In the genomic region with DNA sequence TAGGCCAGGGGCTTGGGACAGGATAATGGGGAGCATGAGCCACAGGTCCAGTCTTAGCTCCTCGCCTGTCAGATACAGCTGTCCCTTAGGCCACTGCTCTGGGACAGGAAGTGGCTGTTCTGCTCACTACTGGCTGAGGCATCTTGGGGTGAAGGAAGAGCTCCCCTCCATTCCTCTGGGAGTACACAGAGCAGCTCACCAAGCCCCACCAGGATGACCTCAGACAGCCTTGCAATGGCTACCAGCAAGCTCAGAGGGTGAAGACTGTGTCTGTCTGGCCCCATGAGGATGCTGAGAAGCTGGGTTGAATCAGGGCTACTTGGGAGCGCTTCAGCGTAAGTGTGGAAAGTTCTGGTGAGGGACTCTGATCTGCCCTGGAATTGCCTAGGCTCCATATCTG, we compare ENCODE assay signal across 19 mouse cellular contexts. TPM values are rescaled to one million over a fixed set of nuclear protein-coding genes. Genes with fewer than 3 reads are reported as not detected.
A peak's percentile ranks its signal among the peaks of the same experiment; 100 is the strongest.
DNase-seq lines count a peak whose midpoint lies in the region; ATAC-seq and TF ChIP-seq lines count a peak whose summit lies in the region.
"Had no signal": no experiment of that assay in that cellular context is flagged by ENCODE, and none has a peak within 500 bp of the region (broad histone marks: within the 10 kb centered on the region; RNA-seq: fewer than 3 reads in every experiment).

No protein-coding gene starts in this region.

- H3K27me3 ChIP-seq in heart, embryonic 12.5 days (replicated peaks), result no peaks in the 10 kb centered on the region
- H3K27me3 ChIP-seq in hindbrain, embryonic 12.5 days, result no peaks in the 10 kb centered on the region
- H3K27me3 ChIP-seq in hindbrain, postnatal 0 days (ENCODE audit: insufficient read depth, low read length), result no peaks in the 10 kb centered on the region
- no peaks in the 10 kb centered on the region for H3K27me3 ChIP-seq in neural tube, embryonic 13.5 days
- H3K27me3 ChIP-seq: forebrain, embryonic 15.5 days; Patski had no signal

- peaks cover 19% of the 10 kb centered on the region for H3K4me1 ChIP-seq in heart, embryonic 12.5 days (replicated peaks)
- H3K4me1 ChIP-seq in hindbrain, embryonic 12.5 days, result peaks cover 37% of the 10 kb centered on the region
- H3K4me1 ChIP-seq in hindbrain, postnatal 0 days (ENCODE audit: insufficient read depth, low read length), result no peaks in the 10 kb centered on the region
- H3K4me1 ChIP-seq in neural tube, embryonic 13.5 days (replicated peaks), result peaks cover 39% of the 10 kb centered on the region

- H3K4me2 ChIP-seq in heart, embryonic 12.5 days, result no peak overlapping the region
- H3K4me2 ChIP-seq in hindbrain, embryonic 12.5 days (replicated peaks), result no peak overlapping the region
- no peak overlapping the region for H3K4me2 ChIP-seq in hindbrain, postnatal 0 days (ENCODE audit: low read depth, low read length)
- no peak overlapping the region for H3K4me2 ChIP-seq in neural tube, embryonic 13.5 days
- H3K4me2 ChIP-seq: forebrain, embryonic 15.5 days had no signal

- peaks cover 40% of the 10 kb centered on the region for H3K36me3 ChIP-seq in heart, embryonic 12.5 days
- peaks cover 57% of the 10 kb centered on the region for H3K36me3 ChIP-seq in hindbrain, embryonic 12.5 days
- H3K36me3 ChIP-seq in hindbrain, postnatal 0 days (ENCODE audit: insufficient read depth, low read length), result peaks cover 5% of the 10 kb centered on the region; the same call in 1 of the 2 replicates
- peaks cover 76% of the 10 kb centered on the region for H3K36me3 ChIP-seq in neural tube, embryonic 13.5 days
- H3K36me3 ChIP-seq: G1E had no signal

- DNase-seq in heart, adult 11 months, result peak; percentile 92
- no peak for DNase-seq in hindbrain, postnatal 0 days (ENCODE audit: low spot score)
- DNase-seq in neural tube, embryonic 10.5 days (ENCODE audit: extremely low spot score, low spot score), result no peak
- DNase-seq: adrenal gland, postnatal 36 days; B cell, adult 2 months; cerebellum, adult 18-20 months; cerebellum, adult 9-10 months; cerebellum, postnatal 14 days; gastrocnemius, postnatal 25 days; heart, adult 2 months had no signal

- no peak overlapping the region for H3K27ac ChIP-seq in heart, embryonic 12.5 days (ENCODE audit: poor library complexity, severe bottlenecking)
- peak overlapping the region; percentile 25 for H3K27ac ChIP-seq in hindbrain, embryonic 12.5 days
- H3K27ac ChIP-seq in hindbrain, postnatal 0 days, result no peak overlapping the region
- H3K27ac ChIP-seq in neural tube, embryonic 13.5 days (replicated peaks), result peak overlapping the region; percentile 49; the same call in 1 of the 2 replicates
- H3K27ac ChIP-seq: forebrain, embryonic 10.5 days; forebrain, embryonic 15.5 days; heart, adult 2 months; heart, embryonic 10.5 days had no signal

- no peak overlapping the region for H3K9ac ChIP-seq in heart, embryonic 12.5 days
- no peak overlapping the region for H3K9ac ChIP-seq in hindbrain, embryonic 12.5 days
- no peak overlapping the region for H3K9ac ChIP-seq in hindbrain, postnatal 0 days (replicated peaks; ENCODE audit: low read length)
- H3K9ac ChIP-seq in neural tube, embryonic 13.5 days, result no peak overlapping the region
- H3K9ac ChIP-seq: forebrain, embryonic 15.5 days had no signal

- TF ChIP-seq CTCF in hindbrain, postnatal 0 days (IDR thresholded peaks at IDR 0.05; ENCODE audit: low read depth), result no peak

- no peak overlapping the region for H3K4me3 ChIP-seq in heart, embryonic 12.5 days
- no peak overlapping the region for H3K4me3 ChIP-seq in hindbrain, embryonic 12.5 days
- no peak overlapping the region for H3K4me3 ChIP-seq in hindbrain, postnatal 0 days (ENCODE audit: low read length)
- H3K4me3 ChIP-seq in neural tube, embryonic 13.5 days, result no peak overlapping the region
- H3K4me3 ChIP-seq: forebrain, embryonic 10.5 days; forebrain, embryonic 15.5 days; heart, adult 2 months; heart, embryonic 10.5 days had no signal

- ATAC-seq in heart, embryonic 12.5 days (ENCODE audit: insufficient number of reproducible peaks, low FRiP score), result no peak
- no peak for ATAC-seq in hindbrain, embryonic 12.5 days (ENCODE audit: low FRiP score)
- no peak for ATAC-seq in hindbrain, postnatal 0 days
- ATAC-seq in neural tube, embryonic 13.5 days (ENCODE audit: low read depth), result no peak
- ATAC-seq: forebrain, embryonic 15.5 days; intestine, postnatal 0 days; Patski had no signal

- WGBS in heart, embryonic 12.5 days, result 89% methylated on average over 3 of the region's 3 CpGs
- 91% methylated on average over 3 of the region's 3 CpGs for WGBS in hindbrain, embryonic 12.5 days
- 91% methylated on average over 3 of the region's 3 CpGs for WGBS in hindbrain, postnatal 0 days
- 87% methylated on average over 3 of the region's 3 CpGs for WGBS in neural tube, embryonic 13.5 days

- no peaks in the 10 kb centered on the region for H3K9me3 ChIP-seq in heart, embryonic 12.5 days (replicated peaks)
- H3K9me3 ChIP-seq in hindbrain, embryonic 12.5 days (replicated peaks), result no peaks in the 10 kb centered on the region
- H3K9me3 ChIP-seq in hindbrain, postnatal 0 days (ENCODE audit: low read length), result no peaks in the 10 kb centered on the region
- H3K9me3 ChIP-seq in neural tube, embryonic 13.5 days, result no peaks in the 10 kb centered on the region
- H3K9me3 ChIP-seq: forebrain, embryonic 10.5 days; forebrain, embryonic 15.5 days; G1E; heart, embryonic 10.5 days had no signal

RNA-seq across cellular contexts. Expression of a gene that starts 14.6 kb away (rescaled TPM):
- 25.2 and 26.7 TPM in 2 replicates for polyA plus RNA-seq in heart, embryonic 12.5 days (2016; fragmentation: Nextera tagmentation; extraction: Ambion mirVana)
- 142 and 180 TPM in 2 replicates for polyA plus RNA-seq in hindbrain, embryonic 12.5 days (2016; fragmentation: Nextera tagmentation; extraction: Ambion mirVana)
- total RNA-seq in hindbrain, postnatal 0 days (2014; rRNA removed), result 150 and 176 TPM in 2 replicates
- 49.6 and 66.7 TPM in 2 replicates for polyA plus RNA-seq in hindbrain, postnatal 0 days (2015; fragmentation: Nextera tagmentation; extraction: Ambion mirVana)
- 137 and 150 TPM in 2 replicates for polyA plus RNA-seq in neural tube, embryonic 13.5 days (2015; fragmentation: Nextera tagmentation; extraction: Ambion mirVana)
- total RNA-seq: G1E had no signal
- polyA plus RNA-seq: G1E had no signal

Comparison
In these comparisons a context has a peak if more than half of its experiments do, and no peak if none do; other contexts are left out.
1. H3K27ac ChIP-seq: peak in hindbrain, embryonic 12.5 days (single experiment) and neural tube, embryonic 13.5 days (single experiment); none in heart, embryonic 12.5 days (single experiment) and hindbrain, postnatal 0 days (single experiment).